Mouse (Mus musculus) testis, adult 2 months (tissue): ENCODE results near the gene Erich6.

ENCODE experiments used
- CTCF ChIP-seq: fragments of 200-500 bp; IDR thresholded peaks from 2 replicates; pipeline ENCODE4 v1.5.1; 2012; ENCODE audit warnings: low read depth, mild to moderate bottlenecking, inconsistent platforms, low read length, moderate library complexity; ENCODE audit not compliant: control insufficient read depth, insufficient read depth, insufficient replicate concordance
- POLR2A ChIP-seq: fragments of 200-500 bp; IDR thresholded peaks from 2 replicates; pipeline ENCODE4 v1.6.1; 2012; ENCODE audit warnings: low read depth, mild to moderate bottlenecking, inconsistent platforms, low read length, moderate library complexity; ENCODE audit not compliant: control insufficient read depth

- TF ChIP-seq POLR2A (no peak), CTCF (no peak)
Measured at GRCm38 (mm10) chr3:58671616-58672250, 34.7 kb upstream of the Erich6 start.
